Mouse (Mus musculus) limb, embryonic 11.5 days (tissue): ENCODE measurements at regions not wholly inside any gene's neighbourhood (a gene's known extent, or its start where the extent isn't known, plus 50 kb on each side); places are given as distances from the start of the nearest gene placed in this dataset.

Source experiments
- ATAC-seq: fragments of 200-750 bp; cut with Nextera tagmentation; 2 replicates; pipeline ENCODE4 v1.8.0; 2017; ENCODE audit warnings: low read depth; ENCODE audit not compliant: insufficient number of reproducible peaks, low FRiP score, low TSS enrichment
- DNase-seq: peaks from one replicate; pipeline ENCODE4 v3.0.0-alpha.2; 2015; ENCODE audit warnings: low spot score
- H3K27ac ChIP-seq: fragments of 300-500 bp; sonication (generic); replicated peaks from 2 replicates; pipeline ENCODE4 v1.5.1; 2014; ENCODE audit warnings: low read depth, mild to moderate bottlenecking, low read length
- H3K27me3 ChIP-seq: fragments of 300-500 bp; sonication (generic); 2 replicates; pipeline ENCODE4 v1.6.1; 2014; ENCODE audit warnings: mild to moderate bottlenecking, low read length, mixed read lengths; ENCODE audit not compliant: control insufficient read depth, insufficient read depth
- H3K36me3 ChIP-seq: fragments of 300-500 bp; sonication (generic); 2 replicates; pipeline ENCODE4 v1.6.1; 2014; ENCODE audit warnings: mild to moderate bottlenecking, low read length, moderate library complexity, mixed read lengths; ENCODE audit not compliant: control insufficient read depth, insufficient read depth
- H3K4me1 ChIP-seq: fragments of 300-500 bp; sonication (generic); 2 replicates; pipeline ENCODE4 v1.6.1; 2014; ENCODE audit warnings: low read length, mixed read lengths; ENCODE audit not compliant: control insufficient read depth, insufficient read depth
- H3K4me2 ChIP-seq: fragments of 300-500 bp; sonication (generic); 2 replicates; pipeline ENCODE4 v1.6.1; 2014; ENCODE audit warnings: low read depth, mild to moderate bottlenecking, moderate library complexity; ENCODE audit not compliant: severe bottlenecking
- H3K4me3 ChIP-seq: fragments of 300-500 bp; sonication (generic); 2 replicates; pipeline ENCODE4 v1.5.1; 2014; ENCODE audit warnings: low read depth, low read length
- H3K9ac ChIP-seq: fragments of 300-500 bp; sonication (generic); 2 replicates; pipeline ENCODE4 v1.6.1; 2014; ENCODE audit warnings: mild to moderate bottlenecking, low read length
- H3K9me3 ChIP-seq: fragments of 300-500 bp; sonication (generic); 2 replicates; pipeline ENCODE4 v1.6.1; 2016; ENCODE audit warnings: low read length; ENCODE audit not compliant: control insufficient read depth
- WGBS: fragments of 180-500 bp; shearing (Covaris S2); extraction: QIAGEN DNeasy Blood & Tissue Kit; methylation state at CpG from one replicate; pipeline ENCODE4 v1.1.7; 2014; 5-methylcytosine and 5-hydroxymethylcytosine counted together

- no peak for DNase-seq
Measured at GRCm38 (mm10) chrX:11082845-11083244, 216.2 kb upstream of the H2al1a start.

GRCm38 (mm10) chrX:11086257-11087072 lies 212.6 kb upstream of the H2al1a start:
- no peak overlapping the region for H3K9ac ChIP-seq
- H3K27ac ChIP-seq, result no peak overlapping the region
- H3K27me3 ChIP-seq, result 0 out of 2 replicates have a peak, but pooled peaks cover 2% of the 10 kb centered on the region
- WGBS, result 43% methylated on average over 7 of the region's 7 CpGs
- no peak overlapping the region for H3K4me3 ChIP-seq
- DNase-seq (peak; percentile 22), ATAC-seq (no peak)
- no peaks in the 10 kb centered on the region for H3K9me3 ChIP-seq
- no peaks in the 10 kb centered on the region for H3K36me3 ChIP-seq
- H3K4me2 ChIP-seq, result no peak overlapping the region
- no peaks in the 10 kb centered on the region for H3K4me1 ChIP-seq

More at GRCm38 (mm10) chrX:11082845-11083244, 216.2 kb upstream of the H2al1a start:
- Histone ChIP-seq H3K9me3 (no peaks in the 10 kb centered on the region), H3K9ac (no peak overlapping the region), H3K27me3 (no peaks in the 10 kb centered on the region), H3K4me2 (no peak overlapping the region), H3K36me3 (no peaks in the 10 kb centered on the region), H3K4me3 (no peak overlapping the region), H3K4me1 (no peaks in the 10 kb centered on the region), H3K27ac (no peak overlapping the region)
- no peak for ATAC-seq
- 75% methylated on average over 3 of the region's 3 CpGs for WGBS

GRCm38 (mm10) chrX:11087913-11088312 lies 211.1 kb upstream of the H2al1a start:
- no peaks in the 10 kb centered on the region for H3K4me1 ChIP-seq
- 26% methylated on average over 14 of the region's 14 CpGs for WGBS
- H3K9ac ChIP-seq, result no peak overlapping the region
- H3K9me3 ChIP-seq, result no peaks in the 10 kb centered on the region
- no peak overlapping the region for H3K27ac ChIP-seq
- H3K27me3 ChIP-seq, result 0 out of 2 replicates have a peak, but pooled peaks cover 2% of the 10 kb centered on the region
- H3K36me3 ChIP-seq, result no peaks in the 10 kb centered on the region
- H3K4me2 ChIP-seq, result no peak overlapping the region
- ATAC-seq, result no peak
- DNase-seq, result peak; percentile 50
- H3K4me3 ChIP-seq, result no peak overlapping the region

- H3K27me3 ChIP-seq, result 0 out of 2 replicates have a peak, but pooled peaks cover 2% of the 10 kb centered on the region
- H3K4me1 ChIP-seq, result no peaks in the 10 kb centered on the region
- H3K27ac ChIP-seq, result no peak overlapping the region
- 39% methylated on average over 10 of the region's 10 CpGs for WGBS
- ATAC-seq (no peak), DNase-seq (peak; percentile 23)
- H3K36me3 ChIP-seq, result no peaks in the 10 kb centered on the region
- no peak overlapping the region for H3K4me2 ChIP-seq
- H3K4me3 ChIP-seq, result no peak overlapping the region
- no peaks in the 10 kb centered on the region for H3K9me3 ChIP-seq
- no peak overlapping the region for H3K9ac ChIP-seq
Measured at GRCm38 (mm10) chrX:11088506-11088905, 210.6 kb upstream of the H2al1a start.

GRCm38 (mm10) chrX:11090432-11090831 lies 208.6 kb upstream of the H2al1a start:
- ATAC-seq, result no peak
- Histone ChIP-seq H3K9ac (no peak overlapping the region), H3K4me3 (no peak overlapping the region), H3K27me3 (0 out of 2 replicates have a peak, but pooled peaks cover 2% of the 10 kb centered on the region), H3K9me3 (no peaks in the 10 kb centered on the region), H3K36me3 (no peaks in the 10 kb centered on the region), H3K4me1 (no peaks in the 10 kb centered on the region), H3K27ac (no peak overlapping the region), H3K4me2 (no peak overlapping the region)
- WGBS, result 23% methylated on average over 7 of the region's 7 CpGs
- peak; percentile 72 for DNase-seq

- no peak for DNase-seq
- 86% methylated on average over 9 of the region's 9 CpGs for WGBS
- no peaks in the 10 kb centered on the region for H3K4me1 ChIP-seq
- no peak overlapping the region for H3K4me3 ChIP-seq
- H3K27me3 ChIP-seq, result no peaks in the 10 kb centered on the region
- H3K27ac ChIP-seq, result no peak overlapping the region
- H3K4me2 ChIP-seq, result no peak overlapping the region
- ATAC-seq, result no peak
- no peaks in the 10 kb centered on the region for H3K36me3 ChIP-seq
- H3K9ac ChIP-seq, result no peak overlapping the region
- H3K9me3 ChIP-seq, result no peaks in the 10 kb centered on the region
Measured at GRCm38 (mm10) chrX:11097581-11098254, 201.3 kb upstream of the H2al1a start.

GRCm38 (mm10) chrX:11098366-11098765 lies 200.7 kb upstream of the H2al1a start:
- H3K4me1 ChIP-seq, result no peaks in the 10 kb centered on the region
- H3K36me3 ChIP-seq, result no peaks in the 10 kb centered on the region
- no peaks in the 10 kb centered on the region for H3K9me3 ChIP-seq
- no peak overlapping the region for H3K9ac ChIP-seq
- ATAC-seq, result no peak
- no peaks in the 10 kb centered on the region for H3K27me3 ChIP-seq
- WGBS, result 56% methylated on average over 4 of the region's 4 CpGs
- no peak overlapping the region for H3K27ac ChIP-seq
- DNase-seq, result no peak
- H3K4me3 ChIP-seq, result no peak overlapping the region
- no peak overlapping the region for H3K4me2 ChIP-seq

GRCm38 (mm10) chrX:11099146-11100087 lies 199.6 kb upstream of the H2al1a start:
- H3K27me3 ChIP-seq, result no peaks in the 10 kb centered on the region
- H3K9me3 ChIP-seq, result no peaks in the 10 kb centered on the region
- 74% methylated on average over 13 of the region's 13 CpGs for WGBS
- ATAC-seq (no peak), DNase-seq (no peak)
- H3K4me1 ChIP-seq, result no peaks in the 10 kb centered on the region
- no peak overlapping the region for H3K27ac ChIP-seq
- H3K4me3 ChIP-seq, result no peak overlapping the region
- no peak overlapping the region for H3K4me2 ChIP-seq
- no peak overlapping the region for H3K9ac ChIP-seq
- no peaks in the 10 kb centered on the region for H3K36me3 ChIP-seq
